31 mouse cellular contexts compared by ENCODE assay signal in genomic region chr4:129068848-129069247, GRCm38 (mm10). TPM values are rescaled to one million over a fixed set of nuclear protein-coding genes. Genes with fewer than 3 reads are reported as not detected.
DNase-seq lines count a peak whose midpoint lies in the region; ATAC-seq and TF ChIP-seq lines count a peak whose summit lies in the region.
"Had no signal": no experiment of that assay in that cellular context is flagged by ENCODE, and none has a peak within 500 bp of the region (broad histone marks: within the 10 kb centered on the region; RNA-seq: fewer than 3 reads in every experiment).

No protein-coding gene starts in this region.

- no peak for TF ChIP-seq CTCF in G1E (IDR thresholded peaks at IDR 0.05; ENCODE audit: low read depth, low read length)
- TF ChIP-seq CTCF in embryonic fibroblast, embryonic 13.5 days (IDR thresholded peaks at IDR 0.05; ENCODE audit: borderline replicate concordance, insufficient read depth, low read length), result no peak

- peak overlapping the region; percentile 80 for H3K4me2 ChIP-seq in myocyte (ENCODE audit: low read depth)
- H3K4me2 ChIP-seq: embryonic facial prominence, embryonic 12.5 days; embryonic facial prominence, embryonic 15.5 days; forebrain, embryonic 12.5 days; forebrain, embryonic 15.5 days; heart, embryonic 11.5 days; hindbrain, embryonic 12.5 days had no signal

- DNase-seq in G1E (ENCODE audit: low spot score), result no peak
- no peak for DNase-seq in right cerebral cortex, postnatal 25 days
- no peak for DNase-seq in natural killer cell, adult 2 months (ENCODE audit: low spot score in 2 of 2)
- DNase-seq in embryo, embryonic 10 days (ENCODE audit: low spot score), result no peak
- DNase-seq: adrenal gland, adult 8-10 months; adrenal gland, postnatal 25 days; cerebellum, adult 18-20 months; cerebellum, adult 9-10 months; cerebellum, postnatal 14 days; gastrocnemius, postnatal 10 days; gastrocnemius, postnatal 36 days had no signal

- no peaks in the 10 kb centered on the region for H3K9me3 ChIP-seq in G1E (replicated peaks)
- H3K9me3 ChIP-seq: embryonic facial prominence, embryonic 12.5 days; embryonic facial prominence, embryonic 15.5 days; forebrain, embryonic 12.5 days; forebrain, embryonic 15.5 days; hindbrain, embryonic 12.5 days had no signal

- peaks cover 16% of the 10 kb centered on the region for H3K36me3 ChIP-seq in G1E (replicated peaks)
- peaks cover 10% of the 10 kb centered on the region for H3K36me3 ChIP-seq in myocyte (ENCODE audit: control insufficient read depth, insufficient read depth)

- H3K27me3 ChIP-seq in G1E (ENCODE audit: insufficient read depth, low read length) (no peaks in the 10 kb centered on the region), myocyte (ENCODE audit: control insufficient read depth, insufficient read depth, insufficient read length) (no peaks in the 10 kb centered on the region)
- H3K27me3 ChIP-seq: CH12.LX; embryonic facial prominence, embryonic 12.5 days; embryonic facial prominence, embryonic 15.5 days; forebrain, embryonic 12.5 days; forebrain, embryonic 15.5 days; hindbrain, embryonic 12.5 days had no signal

- H3K79me2 ChIP-seq in myocyte (ENCODE audit: control insufficient read depth, insufficient read depth), result peaks cover 74% of the 10 kb centered on the region

- no peak for TF ChIP-seq POLR2A in embryonic fibroblast, embryonic 13.5 days (IDR thresholded peaks at IDR 0.05; ENCODE audit: low read depth, low read length)
- TF ChIP-seq POLR2A in myocyte (IDR thresholded peaks at IDR 0.05; ENCODE audit: insufficient read length, low read depth), result no peak

- H3K27ac ChIP-seq in embryonic fibroblast, embryonic 13.5 days (ENCODE audit: insufficient read depth, low read length), result peak overlapping the region; percentile 89
- H3K27ac ChIP-seq: embryonic facial prominence, embryonic 15.5 days; forebrain, embryonic 12.5 days; forebrain, embryonic 15.5 days; hindbrain, embryonic 12.5 days had no signal

- H3K4me1 ChIP-seq in G1E (ENCODE audit: insufficient read depth, low read depth, low read length), result peaks cover 21% of the 10 kb centered on the region
- H3K4me1 ChIP-seq in embryonic fibroblast, embryonic 13.5 days (ENCODE audit: control insufficient read depth, insufficient read depth, low read length), result peaks cover 9% of the 10 kb centered on the region
- H3K4me1 ChIP-seq: forebrain, embryonic 12.5 days; forebrain, embryonic 15.5 days; hindbrain, embryonic 12.5 days had no signal

- peak; percentile 45; the same call in 1 of the 2 replicates for ATAC-seq in G1E (ENCODE audit: extremely low read depth, insufficient number of reproducible peaks, low FRiP score, poor library complexity, severe bottlenecking)
- ATAC-seq: forebrain, embryonic 15.5 days; hindbrain, embryonic 16.5 days; intestine, embryonic 16.5 days had no signal

- no peak overlapping the region for H3ac ChIP-seq in myocyte (ENCODE audit: control insufficient read depth, insufficient read length)

- H3K4me3 ChIP-seq in G1E (ENCODE audit: low read depth, low read length) (no peak overlapping the region), myocyte (no peak overlapping the region)
- no peak overlapping the region for H3K4me3 ChIP-seq in embryonic fibroblast, embryonic 13.5 days (ENCODE audit: insufficient read depth, low read length)
- H3K4me3 ChIP-seq: embryonic facial prominence, embryonic 12.5 days; embryonic facial prominence, embryonic 15.5 days; erythroblast, embryonic 14.5 days; forebrain, embryonic 12.5 days; forebrain, embryonic 15.5 days; hindbrain, embryonic 12.5 days had no signal

TF ChIP-seq in myocyte, 11 proteins besides CTCF, POLR2A, EP300 and RAD21:
- TF ChIP-seq MYOG (IDR thresholded peaks at IDR 0.05; ENCODE audit: control insufficient read depth in 1 of 3, insufficient read depth in 1 of 3, insufficient read length in 2 of 3, low read depth in 2 of 3) (no peak), USF1 (IDR thresholded peaks at IDR 0.05; ENCODE audit: low read depth) (no peak), SRF (IDR thresholded peaks at IDR 0.05; ENCODE audit: control insufficient read depth, insufficient read length, low read depth) (no peak), TCF3 (IDR thresholded peaks at IDR 0.05; ENCODE audit: insufficient read length, low read depth) (no peak), POLR2AphosphoS2 (IDR thresholded peaks at IDR 0.05; ENCODE audit: insufficient read length, low read depth) (no peak), E2F4 (IDR thresholded peaks at IDR 0.05; ENCODE audit: insufficient read depth) (no peak), REST (IDR thresholded peaks at IDR 0.05; ENCODE audit: insufficient read depth, insufficient read length) (no peak), MYOD1 (IDR thresholded peaks at IDR 0.05; ENCODE audit: control insufficient read depth in 1 of 3, insufficient read length in 2 of 3, low read depth in 2 of 3) (no peak), TCF12 (IDR thresholded peaks at IDR 0.05; ENCODE audit: insufficient read depth, poor library complexity, severe bottlenecking) (no peak), MAX (IDR thresholded peaks at IDR 0.05; ENCODE audit: low read depth) (no peak), CEBPB (IDR thresholded peaks at IDR 0.05; ENCODE audit: insufficient read depth, poor library complexity, severe bottlenecking) (no peak)

RNA-seq across cellular contexts. Expression of gene Rnf19b, which starts 10.8 kb away (rescaled TPM):
- total RNA-seq in G1E (2014; fragmentation: Nextera tagmentation) (10.8 and 14.2 TPM in 2 replicates), G1E (2017) (76.9 and 87.2 TPM in 2 replicates)
- polyA plus RNA-seq in G1E (2012) (42.8 and 48.1 TPM in 2 replicates), myocyte (2012; fragmentation: generic; extraction: Trizol) (49.3 TPM)
- 49.7 and 62.6 TPM in 2 replicates for polyA plus RNA-seq in embryonic fibroblast, embryonic 13.5 days (2011; ENCODE audit: insufficient read length, low read depth, missing spikeins)

RNA-seq across cellular contexts. Expression of gene Tmem54, which starts 36.5 kb away (rescaled TPM):
- total RNA-seq in G1E (2014; fragmentation: Nextera tagmentation), result not detected in 2 replicates
- not detected in 2 replicates for total RNA-seq in G1E (2017)
- polyA plus RNA-seq in G1E (2012), result not detected in 2 replicates
- polyA plus RNA-seq in embryonic fibroblast, embryonic 13.5 days (2011; ENCODE audit: insufficient read length, low read depth, missing spikeins), result not detected in 2 replicates
- 0.41 TPM for polyA plus RNA-seq in myocyte (2012; fragmentation: generic; extraction: Trizol)
- total RNA-seq: adrenal gland, adult 8-10 months; adrenal gland, postnatal 25 days; CH12.LX; gastrocnemius, adult 18-20 months; gastrocnemius, postnatal 10 days; gastrocnemius, postnatal 36 days; granulocyte monocyte progenitor cell, adult 5-6 weeks; heart, adult 8-10 months; heart, postnatal 25 days; hematopoietic stem cell, adult 5-6 weeks had no signal
- polyA plus RNA-seq: activated CD4-positive, CD25-positive, alpha-beta regulatory T cell, adult 4 months; erythroblast, embryonic 14.5 days; forebrain, embryonic 15.5 days; heart, embryonic 14.5 days; heart, postnatal 0 days had no signal

RNA-seq across cellular contexts. Expression of gene Hpca, which starts 53.0 kb away (rescaled TPM):
- total RNA-seq in G1E (2014; fragmentation: Nextera tagmentation), result 1.1 TPM in 1 of 2 replicates, not detected in the other
- total RNA-seq in G1E (2017), result not detected in 2 replicates
- polyA plus RNA-seq in G1E (2012), result not detected in 2 replicates
- not detected in 2 replicates for polyA plus RNA-seq in embryonic fibroblast, embryonic 13.5 days (2011; ENCODE audit: insufficient read length, low read depth, missing spikeins)
- 0.12 TPM for polyA plus RNA-seq in myocyte (2012; fragmentation: generic; extraction: Trizol)
- total RNA-seq: gastrocnemius, adult 18-20 months; gastrocnemius, postnatal 36 days; granulocyte monocyte progenitor cell, adult 5-6 weeks; heart, postnatal 25 days; hematopoietic stem cell, adult 5-6 weeks had no signal
- polyA plus RNA-seq: activated CD4-positive, CD25-positive, alpha-beta regulatory T cell, adult 4 months; erythroblast, embryonic 14.5 days had no signal
